Mouse (Mus musculus): ENCODE results near the gene Klhdc9. TPM values are rescaled to one million over a fixed set of nuclear protein-coding genes. Genes with fewer than 3 reads are reported as not detected.

Klhdc9 gene
- not detected for polyA plus RNA-seq (2014; fragmentation: Illumina TruSeq; extraction: RNeasy Lipid Tissue Mini Kit (QIAGEN cat#74804); ENCODE audit: low read depth, low replicate concordance)

GRCm38 (mm10) chr1:171360656-171361055 lies at the start of gene Klhdc9:
Klhdc9 (minus strand) TSS chr1:171360798.

GRCm38 (mm10) chr1:171388376-171389102 lies 27.9 kb upstream of the Klhdc9 start, which contains the start of gene Arhgap30:
Arhgap30 (plus strand) TSS chr1:171388954.

DNA sequence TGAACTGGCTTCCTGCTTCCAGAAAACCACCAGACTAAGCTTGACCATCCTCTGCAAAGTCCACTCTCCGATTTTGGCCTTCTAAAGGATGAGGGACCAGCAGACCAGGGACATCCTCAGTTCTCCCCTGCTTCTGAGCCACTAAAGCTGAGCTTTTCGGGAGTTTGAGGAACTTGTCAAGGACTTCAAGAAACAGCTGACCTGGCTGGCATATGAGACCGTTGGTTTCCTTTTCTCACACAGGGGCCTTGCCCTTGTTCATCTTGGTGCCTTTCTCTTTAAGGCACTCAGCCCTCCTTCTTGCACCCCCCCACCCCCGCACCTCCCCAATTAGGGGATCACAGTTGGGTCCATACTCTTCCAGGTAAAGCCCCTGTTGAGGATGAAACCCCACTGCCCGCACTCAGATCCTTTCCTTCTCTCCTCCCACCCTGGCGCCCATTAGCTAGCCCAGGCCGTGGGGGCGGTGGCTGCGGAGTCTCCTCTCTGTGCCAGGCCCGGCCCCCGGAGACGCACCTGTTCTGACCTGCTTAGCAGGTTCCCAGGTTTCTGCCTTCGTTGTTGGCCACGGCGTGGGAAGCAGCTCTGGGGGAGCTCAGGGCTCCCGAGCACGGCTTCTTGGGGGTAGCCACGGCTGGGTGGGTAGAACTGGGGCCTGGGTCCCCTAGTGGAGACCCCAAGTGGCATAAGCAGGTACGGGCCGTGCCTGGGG lies 9.4 kb upstream of the Klhdc9 start, which contains the start of gene Nectin4:
Nectin4 (plus strand) TSS at position 255 of the 712 bp plus-strand sequence.

GRCm38 (mm10) chr1:171345225-171346094 lies 15.1 kb downstream of the Klhdc9 start, which contains the start of the genes Nit1 and Pfdn2:
Nit1 (minus strand) TSS chr1:171345646.
Pfdn2 (plus strand) TSS chr1:171345670.

DNA sequence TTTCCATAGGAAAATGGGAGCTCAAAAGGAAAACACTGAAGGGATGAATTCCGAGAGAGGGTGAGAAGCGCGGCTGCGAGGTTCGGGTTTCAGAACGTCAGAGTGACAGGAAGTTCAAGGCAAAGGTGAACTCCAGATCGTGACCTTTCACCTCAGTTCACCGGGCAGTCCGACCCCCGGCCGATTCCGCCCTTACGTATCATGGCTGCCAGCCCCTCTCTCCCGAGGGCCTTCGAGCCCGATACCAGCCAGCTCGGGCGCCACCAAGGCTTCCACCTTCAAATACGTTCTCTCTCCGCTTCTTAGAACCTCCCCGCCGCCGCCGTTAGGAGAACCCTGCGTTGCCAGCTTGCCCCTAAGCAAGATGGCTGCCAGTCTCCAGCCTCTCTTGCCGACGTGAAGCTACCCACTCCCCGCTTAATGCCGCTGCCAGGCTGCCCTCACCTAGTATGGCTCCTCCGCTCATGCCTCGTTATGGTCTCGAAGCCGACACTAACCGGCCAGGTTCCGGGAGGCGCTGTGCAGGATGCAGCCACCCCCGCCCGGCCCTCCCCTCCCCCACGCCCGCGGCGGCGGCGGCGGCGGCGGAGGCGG lies 31.7 kb downstream of the Klhdc9 start, which contains the start of gene Dedd:
Dedd (plus strand) TSS at position 307 of the 594 bp plus-strand sequence.

Other genes starting within 250 kb of the Klhdc9 start
- gene Cfap126, start 246.9 kb downstream of the Klhdc9 start, polyA plus RNA-seq (2014; fragmentation: Illumina TruSeq; extraction: RNeasy Lipid Tissue Mini Kit (QIAGEN cat#74804); ENCODE audit: low read depth, low replicate concordance): 1.9 TPM
- gene Sdhc, start 210.2 kb downstream of the Klhdc9 start, polyA plus RNA-seq (2014; fragmentation: Illumina TruSeq; extraction: RNeasy Lipid Tissue Mini Kit (QIAGEN cat#74804); ENCODE audit: low read depth, low replicate concordance): 115 TPM
- not detected for gene Mpz, start 210.1 kb downstream of the Klhdc9 start, polyA plus RNA-seq (2014; fragmentation: Illumina TruSeq; extraction: RNeasy Lipid Tissue Mini Kit (QIAGEN cat#74804); ENCODE audit: low read depth, low replicate concordance)
- gene Pcp4l1, start 164.5 kb downstream of the Klhdc9 start, polyA plus RNA-seq (2014; fragmentation: Illumina TruSeq; extraction: RNeasy Lipid Tissue Mini Kit (QIAGEN cat#74804); ENCODE audit: low read depth, low replicate concordance): 14.7 TPM
- 117 TPM for gene Nr1i3, start 146.8 kb downstream of the Klhdc9 start, polyA plus RNA-seq (2014; fragmentation: Illumina TruSeq; extraction: RNeasy Lipid Tissue Mini Kit (QIAGEN cat#74804); ENCODE audit: low read depth, low replicate concordance)
- 1.2 TPM for gene Tomm40l, start 138.3 kb downstream of the Klhdc9 start, polyA plus RNA-seq (2014; fragmentation: Illumina TruSeq; extraction: RNeasy Lipid Tissue Mini Kit (QIAGEN cat#74804); ENCODE audit: low read depth, low replicate concordance)
- 7,804 TPM for gene Apoa2, start 135.7 kb downstream of the Klhdc9 start, polyA plus RNA-seq (2014; fragmentation: Illumina TruSeq; extraction: RNeasy Lipid Tissue Mini Kit (QIAGEN cat#74804); ENCODE audit: low read depth, low replicate concordance)
- 20.2 TPM for gene Fcer1g, start 126.4 kb downstream of the Klhdc9 start, polyA plus RNA-seq (2014; fragmentation: Illumina TruSeq; extraction: RNeasy Lipid Tissue Mini Kit (QIAGEN cat#74804); ENCODE audit: low read depth, low replicate concordance)
- gene Adamts4, start 110.4 kb downstream of the Klhdc9 start, polyA plus RNA-seq (2014; fragmentation: Illumina TruSeq; extraction: RNeasy Lipid Tissue Mini Kit (QIAGEN cat#74804); ENCODE audit: low read depth, low replicate concordance): not detected
- gene Ndufs2, start 109.4 kb downstream of the Klhdc9 start, polyA plus RNA-seq (2014; fragmentation: Illumina TruSeq; extraction: RNeasy Lipid Tissue Mini Kit (QIAGEN cat#74804); ENCODE audit: low read depth, low replicate concordance): 74.6 TPM
- 3.7 TPM for gene B4galt3, start 90.5 kb downstream of the Klhdc9 start, polyA plus RNA-seq (2014; fragmentation: Illumina TruSeq; extraction: RNeasy Lipid Tissue Mini Kit (QIAGEN cat#74804); ENCODE audit: low read depth, low replicate concordance)
- 6.1 TPM for gene Ppox, start 79.6 kb downstream of the Klhdc9 start, polyA plus RNA-seq (2014; fragmentation: Illumina TruSeq; extraction: RNeasy Lipid Tissue Mini Kit (QIAGEN cat#74804); ENCODE audit: low read depth, low replicate concordance)
- gene Usp21, start 72.8 kb downstream of the Klhdc9 start, polyA plus RNA-seq (2014; fragmentation: Illumina TruSeq; extraction: RNeasy Lipid Tissue Mini Kit (QIAGEN cat#74804); ENCODE audit: low read depth, low replicate concordance): 10.9 TPM
- 85.2 TPM for gene Ufc1, start 65.8 kb downstream of the Klhdc9 start, polyA plus RNA-seq (2014; fragmentation: Illumina TruSeq; extraction: RNeasy Lipid Tissue Mini Kit (QIAGEN cat#74804); ENCODE audit: low read depth, low replicate concordance)
- 7.6 TPM for gene Dedd, start 31.7 kb downstream of the Klhdc9 start, polyA plus RNA-seq (2014; fragmentation: Illumina TruSeq; extraction: RNeasy Lipid Tissue Mini Kit (QIAGEN cat#74804); ENCODE audit: low read depth, low replicate concordance)
- gene Nit1, start 15.2 kb downstream of the Klhdc9 start, polyA plus RNA-seq (2014; fragmentation: Illumina TruSeq; extraction: RNeasy Lipid Tissue Mini Kit (QIAGEN cat#74804); ENCODE audit: low read depth, low replicate concordance): 61.0 TPM
- 29.2 TPM for gene Pfdn2, start 15.1 kb downstream of the Klhdc9 start, polyA plus RNA-seq (2014; fragmentation: Illumina TruSeq; extraction: RNeasy Lipid Tissue Mini Kit (QIAGEN cat#74804); ENCODE audit: low read depth, low replicate concordance)
- not detected for gene Nectin4, start 9.3 kb upstream of the Klhdc9 start, polyA plus RNA-seq (2014; fragmentation: Illumina TruSeq; extraction: RNeasy Lipid Tissue Mini Kit (QIAGEN cat#74804); ENCODE audit: low read depth, low replicate concordance)
- gene Arhgap30, start 28.2 kb upstream of the Klhdc9 start, polyA plus RNA-seq (2014; fragmentation: Illumina TruSeq; extraction: RNeasy Lipid Tissue Mini Kit (QIAGEN cat#74804); ENCODE audit: low read depth, low replicate concordance): 1.6 TPM
- 2.3 TPM for gene Usf1, start 50.5 kb upstream of the Klhdc9 start, polyA plus RNA-seq (2014; fragmentation: Illumina TruSeq; extraction: RNeasy Lipid Tissue Mini Kit (QIAGEN cat#74804); ENCODE audit: low read depth, low replicate concordance)
- gene Tstd1, start 58.1 kb upstream of the Klhdc9 start, polyA plus RNA-seq (2014; fragmentation: Illumina TruSeq; extraction: RNeasy Lipid Tissue Mini Kit (QIAGEN cat#74804); ENCODE audit: low read depth, low replicate concordance): 10.0 TPM
- gene F11r, start 76.7 kb upstream of the Klhdc9 start, polyA plus RNA-seq (2014; fragmentation: Illumina TruSeq; extraction: RNeasy Lipid Tissue Mini Kit (QIAGEN cat#74804); ENCODE audit: low read depth, low replicate concordance): 33.1 TPM
- 1.1 TPM for gene Alyref2, start 142.7 kb upstream of the Klhdc9 start, polyA plus RNA-seq (2014; fragmentation: Illumina TruSeq; extraction: RNeasy Lipid Tissue Mini Kit (QIAGEN cat#74804); ENCODE audit: low read depth, low replicate concordance)
- not detected for gene Itln1, start 174.5 kb upstream of the Klhdc9 start, polyA plus RNA-seq (2014; fragmentation: Illumina TruSeq; extraction: RNeasy Lipid Tissue Mini Kit (QIAGEN cat#74804); ENCODE audit: low read depth, low replicate concordance)
- not detected for gene Cd244a, start 198.4 kb upstream of the Klhdc9 start, polyA plus RNA-seq (2014; fragmentation: Illumina TruSeq; extraction: RNeasy Lipid Tissue Mini Kit (QIAGEN cat#74804); ENCODE audit: low read depth, low replicate concordance)
- gene Ly9, start 246.6 kb upstream of the Klhdc9 start, polyA plus RNA-seq (2014; fragmentation: Illumina TruSeq; extraction: RNeasy Lipid Tissue Mini Kit (QIAGEN cat#74804); ENCODE audit: low read depth, low replicate concordance): 1.8 TPM